Mouse (Mus musculus) heart, embryonic 16.5 days (tissue): ENCODE measurements around the gene Slc24a4. TPM values are rescaled to one million over a fixed set of nuclear protein-coding genes. Genes with fewer than 3 reads are reported as not detected.

Experiments used
- ATAC-seq: fragments of 200-750 bp; cut with Nextera tagmentation; replicated peaks from 2 replicates; pipeline ENCODE4 v1.8.0; 2017; ENCODE audit warnings: moderate number of reproducible peaks; ENCODE audit not compliant: insufficient read depth, low FRiP score; ENCODE audit errors: extremely low read depth
- H3K27ac ChIP-seq: fragments of 300-500 bp; sonication (generic); 2 replicates; pipeline ENCODE4 v1.5.1; 2014; ENCODE audit warnings: mild to moderate bottlenecking, low read length, control low read depth, moderate library complexity
- H3K27me3 ChIP-seq: fragments of 300-500 bp; sonication (generic); 2 replicates; pipeline ENCODE4 v1.6.1; 2014; ENCODE audit warnings: low read length, mixed read lengths; ENCODE audit not compliant: control insufficient read depth, insufficient read depth
- H3K36me3 ChIP-seq: fragments of 300-500 bp; sonication (generic); 2 replicates; pipeline ENCODE4 v1.6.1; 2014; ENCODE audit not compliant: control insufficient read depth, insufficient read depth
- H3K4me1 ChIP-seq: fragments of 300-500 bp; sonication (generic); 2 replicates; pipeline ENCODE4 v1.6.1; 2014; ENCODE audit warnings: low read length, mixed read lengths; ENCODE audit not compliant: control insufficient read depth, insufficient read depth
- H3K4me2 ChIP-seq: fragments of 300-500 bp; sonication (generic); 2 replicates; pipeline ENCODE4 v1.6.1; 2014; ENCODE audit warnings: low read depth, mild to moderate bottlenecking, control low read depth, low read length
- H3K4me3 ChIP-seq: fragments of 300-500 bp; sonication (generic); 2 replicates; pipeline ENCODE4 v1.5.1; 2014; ENCODE audit warnings: mild to moderate bottlenecking, control low read depth, low read length
- H3K9ac ChIP-seq: fragments of 300-500 bp; sonication (generic); 2 replicates; pipeline ENCODE4 v1.6.1; 2014; ENCODE audit warnings: low read length, control low read depth
- H3K9me3 ChIP-seq: fragments of 300-500 bp; sonication (generic); replicated peaks from 2 replicates; pipeline ENCODE4 v1.6.1; 2016; ENCODE audit warnings: low read length; ENCODE audit not compliant: control insufficient read depth
- WGBS: fragments of 180-500 bp; shearing (Covaris S2); extraction: QIAGEN DNeasy Blood & Tissue Kit; methylation state at CpG from one replicate; pipeline ENCODE4 v1.1.7; 2014; 5-methylcytosine and 5-hydroxymethylcytosine counted together
- polyA plus RNA-seq: library from polyadenylated mRNA; unstranded; fragments of >200 nt; fragmentation: Nextera tagmentation; extraction: Ambion mirVana; gene quantifications from 2 replicates; pipeline ENCODE4 v1.2.1, GENCODE M21; 2015

Gene Slc24a4
- polyA plus RNA-seq, 1 experiment from 2014 or later, result 2.9 TPM

DNA sequence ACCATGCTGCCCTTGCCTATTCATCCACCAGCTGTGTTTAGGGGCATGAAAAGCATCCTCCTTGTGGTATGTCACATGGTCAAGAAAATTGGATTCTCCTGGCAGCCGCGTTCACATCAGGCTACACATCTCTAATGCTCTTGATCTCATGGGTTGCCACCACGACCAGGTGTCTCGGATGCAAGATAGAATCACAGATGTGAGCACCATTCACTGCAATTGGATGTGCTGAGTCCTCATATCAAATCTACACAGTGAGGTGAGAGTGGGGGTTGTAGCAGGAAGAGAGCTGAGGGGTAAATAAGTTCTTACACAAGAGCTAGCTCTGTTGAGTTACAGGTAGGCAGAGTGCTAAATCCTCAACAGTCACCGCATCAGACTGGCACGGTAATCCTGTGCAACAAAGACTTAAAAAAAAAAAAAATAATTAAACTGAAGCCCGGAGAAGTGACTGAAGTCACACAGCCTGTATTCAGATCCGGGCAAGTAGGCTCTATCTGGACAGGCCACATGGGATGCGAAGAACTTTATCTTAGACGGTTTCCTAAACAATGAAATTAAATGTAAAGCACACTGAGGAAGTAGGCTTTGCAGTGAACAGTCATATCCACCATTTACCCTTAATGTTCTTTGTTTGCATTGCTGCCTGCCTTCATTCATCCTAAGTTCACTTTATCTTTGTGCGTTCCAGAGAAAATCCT lies 180.7 kb downstream of the Slc24a4 start:
- H3K4me2 ChIP-seq, result no peak overlapping the region
- H3K27ac ChIP-seq, result peak overlapping the region; percentile 95
- H3K4me3 ChIP-seq, result no peak overlapping the region
- H3K27me3 ChIP-seq, result no peaks in the 10 kb centered on the region
- 76% methylated on average over 11 of the region's 11 CpGs for WGBS
- peaks cover 49% of the 10 kb centered on the region for H3K4me1 ChIP-seq
- no peaks in the 10 kb centered on the region for H3K9me3 ChIP-seq
- no peak overlapping the region for H3K9ac ChIP-seq
- ATAC-seq, result no peak
- peaks cover 11% of the 10 kb centered on the region; the same call in 1 of the 2 replicates for H3K36me3 ChIP-seq

DNA sequence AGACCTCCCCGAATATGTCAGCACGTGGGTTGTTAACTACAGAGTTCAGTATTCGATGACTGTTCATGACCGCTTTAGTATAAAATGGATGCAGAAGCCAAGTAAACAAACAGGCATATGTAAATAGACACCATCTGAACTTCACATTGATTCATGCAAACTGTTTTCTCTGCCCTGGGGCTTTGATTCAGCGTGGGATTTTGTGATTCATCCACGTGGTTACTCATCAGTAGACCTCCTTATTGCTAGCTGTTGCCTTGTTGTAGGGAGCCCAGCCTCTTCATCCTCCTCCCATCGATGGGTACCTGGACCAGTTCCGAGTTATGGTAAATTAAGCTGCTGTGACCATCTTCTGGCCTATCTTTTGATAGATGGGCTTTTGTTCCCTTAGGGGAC lies 181.3 kb downstream of the Slc24a4 start:
- H3K4me3 ChIP-seq, result no peak overlapping the region
- H3K4me2 ChIP-seq, result no peak overlapping the region
- no peak for ATAC-seq
- WGBS, result 82% methylated on average over 8 of the region's 8 CpGs
- peaks cover 11% of the 10 kb centered on the region; the same call in 1 of the 2 replicates for H3K36me3 ChIP-seq
- no peaks in the 10 kb centered on the region for H3K27me3 ChIP-seq
- H3K9me3 ChIP-seq, result no peaks in the 10 kb centered on the region
- no peak overlapping the region for H3K27ac ChIP-seq
- H3K4me1 ChIP-seq, result peaks cover 44% of the 10 kb centered on the region
- no peak overlapping the region for H3K9ac ChIP-seq

DNA sequence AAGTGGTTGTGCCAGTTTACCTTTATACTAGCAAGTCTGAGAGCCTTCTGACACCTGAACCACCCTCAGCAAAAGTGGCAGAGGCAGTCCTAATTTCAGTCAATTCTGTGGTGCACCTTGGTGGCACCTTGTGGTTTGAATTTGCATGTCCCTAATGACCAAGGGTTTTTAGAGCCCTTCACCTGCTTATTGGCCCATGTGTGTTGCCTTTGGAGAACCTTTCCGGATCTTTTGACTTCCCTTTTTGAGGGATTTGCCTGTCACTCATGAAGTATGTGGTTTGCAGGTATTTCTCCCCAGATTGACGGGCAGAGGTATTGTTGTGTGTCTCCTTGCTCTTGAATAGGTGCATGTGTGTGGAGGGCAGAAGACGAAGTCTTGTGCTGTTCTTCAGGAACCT lies 181.7 kb downstream of the Slc24a4 start:
- no peak for ATAC-seq
- no peak overlapping the region for H3K4me2 ChIP-seq
- peaks cover 13% of the 10 kb centered on the region; the same call in 1 of the 2 replicates for H3K36me3 ChIP-seq
- 95% methylated on average over 3 of the region's 3 CpGs for WGBS
- H3K4me1 ChIP-seq, result peaks cover 40% of the 10 kb centered on the region
- H3K9ac ChIP-seq, result no peak overlapping the region
- no peaks in the 10 kb centered on the region for H3K27me3 ChIP-seq
- H3K9me3 ChIP-seq, result no peaks in the 10 kb centered on the region
- no peak overlapping the region for H3K4me3 ChIP-seq
- no peak overlapping the region for H3K27ac ChIP-seq

DNA sequence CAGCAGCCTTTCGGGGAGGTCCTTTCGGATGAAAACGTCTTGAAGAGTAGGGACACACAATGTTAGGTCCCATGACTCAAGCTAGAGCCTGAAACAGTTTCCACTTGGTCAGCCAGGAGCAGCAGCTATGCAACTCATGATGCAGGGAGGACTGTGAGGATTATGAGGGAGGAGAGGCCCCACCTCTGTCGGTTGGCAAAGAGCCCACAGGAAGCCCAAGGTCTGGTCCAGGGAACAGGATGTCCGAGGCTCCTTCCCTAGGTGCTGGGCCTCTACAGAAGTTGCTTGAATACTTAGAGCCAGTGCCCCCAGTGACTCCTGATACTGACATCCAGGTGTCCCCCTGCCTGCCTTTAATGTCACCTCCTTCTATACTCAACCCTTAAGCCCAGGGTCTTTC lies 182.9 kb downstream of the Slc24a4 start:
- WGBS, result 81% methylated on average over 5 of the region's 5 CpGs
- H3K4me1 ChIP-seq, result peaks cover 34% of the 10 kb centered on the region

More for the DNA sequence above, 182.9 kb downstream of the Slc24a4 start:
- H3K27me3 ChIP-seq, result no peaks in the 10 kb centered on the region
- H3K9ac ChIP-seq, result no peak overlapping the region
- no peak for ATAC-seq
- no peak overlapping the region for H3K27ac ChIP-seq
- no peak overlapping the region for H3K4me3 ChIP-seq
- H3K36me3 ChIP-seq, result peaks cover 17% of the 10 kb centered on the region
- no peaks in the 10 kb centered on the region for H3K9me3 ChIP-seq
- no peak overlapping the region for H3K4me2 ChIP-seq

Other genes starting within 250 kb of the Slc24a4 start
- gene Trip11, start 215.5 kb upstream of the Slc24a4 start, polyA plus RNA-seq, result 19.8 and 20.8 TPM in 2 replicates
- 8.4 and 8.7 TPM in 2 replicates for gene Atxn3, start 170.5 kb upstream of the Slc24a4 start, polyA plus RNA-seq
- gene Cpsf2, start 152.7 kb upstream of the Slc24a4 start, polyA plus RNA-seq, result 20.4 TPM in 2 replicates
- 9.5 and 9.7 TPM in 2 replicates for gene Rin3, start 154.3 kb downstream of the Slc24a4 start, polyA plus RNA-seq